Mouse (Mus musculus): ENCODE results near the gene Fer. TPM values are rescaled to one million over a fixed set of nuclear protein-coding genes. Genes with fewer than 3 reads are reported as not detected.

The Fer gene
- polyA plus RNA-seq, 1 experiment from 2014 or later: 33.8 TPM

GRCm38 (mm10) chr17:64181291-64181690, 318.4 kb downstream of the Fer start:
- no peaks in the 10 kb centered on the region for H3K36me3 ChIP-seq
- no peak overlapping the region for H3K27ac ChIP-seq (replicated peaks)
- no peak overlapping the region for H3K4me2 ChIP-seq
- no peak overlapping the region for H3K9ac ChIP-seq
- no peak for ATAC-seq (ENCODE audit: low FRiP score, low read depth)
- H3K4me3 ChIP-seq: no peak overlapping the region
- 57% methylated on average over 3 of the region's 3 CpGs for WGBS
- H3K9me3 ChIP-seq: no peaks in the 10 kb centered on the region
- no peaks in the 10 kb centered on the region for H3K27me3 ChIP-seq
- H3K4me1 ChIP-seq (replicated peaks): no peaks in the 10 kb centered on the region

- H3K4me1 ChIP-seq (replicated peaks): no peaks in the 10 kb centered on the region
- no peak for ATAC-seq (ENCODE audit: low FRiP score, low read depth)
- WGBS: 93% methylated on average over 3 of the region's 3 CpGs
- no peak overlapping the region for H3K4me2 ChIP-seq
- no peak overlapping the region for H3K27ac ChIP-seq (replicated peaks)
- H3K27me3 ChIP-seq: no peaks in the 10 kb centered on the region
- H3K36me3 ChIP-seq: no peaks in the 10 kb centered on the region
- no peak overlapping the region for H3K9ac ChIP-seq
- no peak overlapping the region for H3K4me3 ChIP-seq
- no peaks in the 10 kb centered on the region for H3K9me3 ChIP-seq
These were observed 319.7 kb downstream of the Fer start for GRCm38 (mm10) chr17:64182599-64182998.

GRCm38 (mm10) chr17:64183196-64183595, 320.3 kb downstream of the Fer start:
- Histone ChIP-seq H3K36me3 (no peaks in the 10 kb centered on the region), H3K27me3 (no peaks in the 10 kb centered on the region), H3K9me3 (no peaks in the 10 kb centered on the region), H3K27ac (replicated peaks) (no peak overlapping the region), H3K4me1 (replicated peaks) (no peaks in the 10 kb centered on the region), H3K4me3 (no peak overlapping the region), H3K9ac (no peak overlapping the region), H3K4me2 (no peak overlapping the region)
- 33% methylated on average over 5 of the region's 5 CpGs for WGBS
- ATAC-seq (ENCODE audit: low FRiP score, low read depth): no peak

Other genes with a start within 250 kb of the Fer start
- 3.1 and 3.3 TPM in 2 replicates for gene A930002H24Rik, start 729 bp downstream of the Fer start, polyA plus RNA-seq (2015; fragmentation: Nextera tagmentation; extraction: Ambion mirVana)

Measured in hindbrain, embryonic 15.5 days (tissue).